Mouse (Mus musculus) kidney, adult 2 months (tissue): Measurements from ENCODE around the gene Scp2. TPM values are rescaled to one million over a fixed set of nuclear protein-coding genes. Genes with fewer than 3 reads are reported as not detected.
"Not testable (repeated sequence)": the region's sequence is repeated elsewhere in the genome, so short reads cannot be mapped to it uniquely, and the experiment has no call there.

Source experiments
- DNase-seq: peaks from one replicate; pipeline ENCODE4 v3.0.0; 2021
- H3K27ac ChIP-seq: fragments of 200-500 bp; 2 replicates; pipeline ENCODE4 v1.5.1; 2012; ENCODE audit warnings: low read depth, low read length, control low read depth, inconsistent platforms; ENCODE audit not compliant: insufficient read depth
- H3K27me3 ChIP-seq: fragments of 200-500 bp; replicated peaks from 2 replicates; pipeline ENCODE4 v1.6.1; 2012; ENCODE audit warnings: mild to moderate bottlenecking, moderate library complexity, low read length, inconsistent platforms; ENCODE audit not compliant: control insufficient read depth, insufficient read depth
- H3K36me3 ChIP-seq: fragments of 200-500 bp; 2 replicates; pipeline ENCODE4 v1.6.1; 2012; ENCODE audit warnings: mild to moderate bottlenecking, moderate library complexity, low read length, inconsistent platforms; ENCODE audit not compliant: control insufficient read depth, insufficient read depth
- H3K4me1 ChIP-seq: fragments of 200-500 bp; 2 replicates; pipeline ENCODE4 v1.6.1; 2011; ENCODE audit warnings: low read length; ENCODE audit not compliant: control insufficient read depth, insufficient read depth
- H3K4me3 ChIP-seq: fragments of 200-500 bp; 2 replicates; pipeline ENCODE4 v1.5.1; 2011; ENCODE audit warnings: mild to moderate bottlenecking, low read depth, low read length, control low read depth; ENCODE audit not compliant: insufficient read depth
- CTCF ChIP-seq: fragments of 200-500 bp; conservative IDR thresholded peaks from 2 replicates; pipeline ENCODE4 v1.5.1; 2011; ENCODE audit warnings: low read depth, mild to moderate bottlenecking, control low read depth, low read length, moderate library complexity, mixed read lengths; ENCODE audit not compliant: insufficient read depth, insufficient read length
- POLR2A ChIP-seq: fragments of 200-500 bp; IDR thresholded peaks from one replicate; pipeline ENCODE4 v1.6.1; 2011; ENCODE audit warnings: low read depth, low read length, control low read depth
- WGBS: fragments of 180-500 bp; shearing (Covaris S2); methylation state at CpG from one replicate; pipeline ENCODE4 v1.1.7; 2018; 5-methylcytosine and 5-hydroxymethylcytosine counted together
- polyA plus RNA-seq: library from polyadenylated mRNA; depleted of rRNA; stranded (reverse); fragments of >200 nt; gene quantifications from 2 replicates; pipeline ENCODE4 v1.2.3, GENCODE M21; 2012

Gene Scp2
- polyA plus RNA-seq, 1 experiment = 670 TPM

- no peaks in the 10 kb centered on the region for H3K4me1 ChIP-seq
- H3K27ac ChIP-seq = no peak overlapping the region
- H3K27me3 ChIP-seq = no peaks in the 10 kb centered on the region
- no peak for TF ChIP-seq POLR2A
- no peak for TF ChIP-seq CTCF
- H3K4me3 ChIP-seq = no peak overlapping the region
- peak; percentile 59 for DNase-seq
- H3K36me3 ChIP-seq = no peaks in the 10 kb centered on the region
- 74% methylated on average over 8 of the region's 8 CpGs for WGBS
Observed at GRCm38 (mm10) chr4:108161936-108162335, 17.1 kb upstream of the Scp2 start.

GRCm38 (mm10) chr4:108155141-108155540 lies 10.3 kb upstream of the Scp2 start:
- H3K4me3 ChIP-seq, H3K36me3 ChIP-seq, H3K27me3 ChIP-seq, H3K4me1 ChIP-seq: not testable (repeated sequence)
- WGBS = 33% methylated on average over 1 of the region's 1 CpGs
- DNase-seq = peak; percentile 73
- H3K27ac ChIP-seq = peak overlapping the region; percentile 77

GRCm38 (mm10) chr4:108145554-108145953 lies 756 bp upstream of the Scp2 start:
- not testable (repeated sequence) for H3K4me1 ChIP-seq, H3K27me3 ChIP-seq, H3K4me3 ChIP-seq, H3K36me3 ChIP-seq
- peak overlapping the region; percentile 90 for H3K27ac ChIP-seq
- DNase-seq = peak; percentile 41
- 35% methylated on average over 3 of the region's 3 CpGs for WGBS

- peak overlapping the region; percentile 63 for H3K4me3 ChIP-seq
- no peaks in the 10 kb centered on the region for H3K27me3 ChIP-seq
- TF ChIP-seq CTCF = no peak
- no peak for TF ChIP-seq POLR2A
- peaks cover 2% of the 10 kb centered on the region; the same call in 1 of the 2 replicates for H3K4me1 ChIP-seq
- H3K36me3 ChIP-seq = no peaks in the 10 kb centered on the region
- DNase-seq = peak; percentile 82
- peak overlapping the region; percentile 90 for H3K27ac ChIP-seq
Observed at GRCm38 (mm10) chr4:108143778-108144177, 1.0 kb downstream of the Scp2 start.

GRCm38 (mm10) chr4:108143178-108143577 lies 1.6 kb downstream of the Scp2 start:
- not testable (repeated sequence) for DNase-seq

GRCm38 (mm10) chr4:108136938-108137337 lies 7.9 kb downstream of the Scp2 start:
- DNase-seq = no peak
- peaks cover 2% of the 10 kb centered on the region; the same call in 1 of the 2 replicates for H3K4me1 ChIP-seq

More at GRCm38 (mm10) chr4:108143178-108143577, 1.6 kb downstream of the Scp2 start:
- not testable (repeated sequence) for H3K36me3 ChIP-seq, H3K27me3 ChIP-seq, H3K4me1 ChIP-seq
- Histone ChIP-seq H3K27ac (peak overlapping the region; percentile 90), H3K4me3 (peak overlapping the region; percentile 63)
- 59% methylated on average over 2 of the region's 2 CpGs for WGBS

GRCm38 (mm10) chr4:108130452-108130851 lies 14.3 kb downstream of the Scp2 start:
- no peak overlapping the region for H3K4me3 ChIP-seq
- WGBS = 81% methylated on average over 3 of the region's 3 CpGs
- no peaks in the 10 kb centered on the region for H3K36me3 ChIP-seq
- TF ChIP-seq POLR2A (no peak), CTCF (no peak)
- no peak for DNase-seq
- no peak overlapping the region for H3K27ac ChIP-seq
- H3K4me1 ChIP-seq = peaks cover 6% of the 10 kb centered on the region; the same call in 1 of the 2 replicates
- no peaks in the 10 kb centered on the region for H3K27me3 ChIP-seq

More at GRCm38 (mm10) chr4:108136938-108137337, 7.9 kb downstream of the Scp2 start:
- TF ChIP-seq POLR2A = no peak
- TF ChIP-seq CTCF = no peak
- 72% methylated on average over 5 of the region's 5 CpGs for WGBS
- Histone ChIP-seq H3K36me3 (no peaks in the 10 kb centered on the region), H3K27ac (no peak overlapping the region), H3K4me3 (no peak overlapping the region), H3K27me3 (no peaks in the 10 kb centered on the region)

GRCm38 (mm10) chr4:108128339-108128738 lies 16.5 kb downstream of the Scp2 start:
- 79% methylated on average over 2 of the region's 2 CpGs for WGBS
- Histone ChIP-seq H3K36me3 (no peaks in the 10 kb centered on the region), H3K27me3 (no peaks in the 10 kb centered on the region), H3K27ac (peak overlapping the region; percentile 83), H3K4me1 (peaks cover 6% of the 10 kb centered on the region; the same call in 1 of the 2 replicates), H3K4me3 (no peak overlapping the region)
- peak; percentile 83 for DNase-seq
- no peak for TF ChIP-seq CTCF
- no peak for TF ChIP-seq POLR2A
